Mouse (Mus musculus) erythroblast, embryonic 14.5 days (primary cell): Measurements from ENCODE around the gene Clec3a. TPM values are rescaled to one million over a fixed set of nuclear protein-coding genes. Genes with fewer than 3 reads are reported as not detected.

Experiments
- H3K27me3 ChIP-seq: 2 replicates; pipeline ENCODE4 v1.6.1; 2012; ENCODE audit warnings: inconsistent platforms; ENCODE audit not compliant: control insufficient read depth
- H3K36me3 ChIP-seq: 2 replicates; pipeline ENCODE4 v1.6.1; 2012; ENCODE audit warnings: mild to moderate bottlenecking, inconsistent platforms; ENCODE audit not compliant: control insufficient read depth
- H3K4me1 ChIP-seq: 2 replicates; pipeline ENCODE4 v1.6.1; 2012; ENCODE audit warnings: inconsistent platforms; ENCODE audit not compliant: control insufficient read depth
- H3K4me3 ChIP-seq: replicated peaks from 2 replicates; pipeline ENCODE3; 2012; ENCODE audit warnings: moderate library complexity, mild to moderate bottlenecking, inconsistent platforms
- H3K9me3 ChIP-seq: 2 replicates; pipeline ENCODE4 v1.6.1; 2012; ENCODE audit warnings: low read length, inconsistent platforms, mixed read lengths; ENCODE audit not compliant: control insufficient read depth
- GATA1 ChIP-seq: IDR thresholded peaks from 2 replicates; pipeline ENCODE4 v1.6.1; 2012; ENCODE audit warnings: low read length, inconsistent platforms, mixed read lengths
- TAL1 ChIP-seq: IDR thresholded peaks from 3 replicates; pipeline ENCODE4 v1.6.1; 2012; ENCODE audit warnings: low read length, inconsistent platforms, mixed read lengths
- polyA plus RNA-seq: library from polyadenylated mRNA; stranded (reverse); fragments of >175 nt; gene quantifications from 2 replicates; pipeline ENCODE4 v1.2.3, GENCODE M21; 2012

Clec3a gene
- polyA plus RNA-seq, 1 experiment: not detected

GRCm38 (mm10) chr8:114411421-114411820, 6.5 kb upstream of the Clec3a start:
- no peaks in the 10 kb centered on the region for H3K9me3 ChIP-seq
- TF ChIP-seq GATA1 (no peak), TAL1 (no peak)
- no peaks in the 10 kb centered on the region for H3K27me3 ChIP-seq
- H3K36me3 ChIP-seq: no peaks in the 10 kb centered on the region
- no peaks in the 10 kb centered on the region for H3K4me1 ChIP-seq
- no peak overlapping the region for H3K4me3 ChIP-seq

GRCm38 (mm10) chr8:114418486-114418885, 600 bp downstream of the Clec3a start:
- Histone ChIP-seq H3K27me3 (no peaks in the 10 kb centered on the region), H3K4me3 (no peak overlapping the region), H3K36me3 (no peaks in the 10 kb centered on the region), H3K4me1 (no peaks in the 10 kb centered on the region), H3K9me3 (no peaks in the 10 kb centered on the region)
- TF ChIP-seq GATA1: no peak
- no peak for TF ChIP-seq TAL1

- H3K36me3 ChIP-seq: no peaks in the 10 kb centered on the region
- H3K9me3 ChIP-seq: no peaks in the 10 kb centered on the region
- H3K4me3 ChIP-seq: no peak overlapping the region
- TF ChIP-seq TAL1 (no peak), GATA1 (no peak)
- no peaks in the 10 kb centered on the region for H3K27me3 ChIP-seq
- no peaks in the 10 kb centered on the region for H3K4me1 ChIP-seq
Observed at GRCm38 (mm10) chr8:114418904-114419303, 1.0 kb downstream of the Clec3a start.

- TF ChIP-seq TAL1 (no peak), GATA1 (no peak)
- Histone ChIP-seq H3K27me3 (no peaks in the 10 kb centered on the region), H3K36me3 (no peaks in the 10 kb centered on the region), H3K9me3 (no peaks in the 10 kb centered on the region), H3K4me3 (no peak overlapping the region), H3K4me1 (no peaks in the 10 kb centered on the region)
Observed at GRCm38 (mm10) chr8:114421544-114421943, 3.7 kb downstream of the Clec3a start.

GRCm38 (mm10) chr8:114438236-114438635, 20.4 kb downstream of the Clec3a start:
- no peaks in the 10 kb centered on the region for H3K27me3 ChIP-seq
- peaks cover 26% of the 10 kb centered on the region for H3K4me1 ChIP-seq
- H3K4me3 ChIP-seq: no peak overlapping the region
- no peak for TF ChIP-seq TAL1
- TF ChIP-seq GATA1: no peak
- no peaks in the 10 kb centered on the region for H3K9me3 ChIP-seq
- H3K36me3 ChIP-seq: no peaks in the 10 kb centered on the region

- Histone ChIP-seq H3K9me3 (no peaks in the 10 kb centered on the region), H3K4me1 (peaks cover 26% of the 10 kb centered on the region), H3K36me3 (0 out of 2 replicates have a peak, but pooled peaks cover 4% of the 10 kb centered on the region), H3K4me3 (peak within 1 kb of the TSS; percentile 84), H3K27me3 (no peaks in the 10 kb centered on the region)
- TF ChIP-seq TAL1: no peak
- TF ChIP-seq GATA1: no peak
Observed at GRCm38 (mm10) chr8:114439334-114440204, 21.7 kb downstream of the Clec3a start, which contains the start of gene Wwox. Gene Wwox (plus strand): TSS chr8:114439655.

- Histone ChIP-seq H3K9me3 (no peaks in the 10 kb centered on the region), H3K4me3 (peak overlapping the region; percentile 84), H3K36me3 (peaks cover 6% of the 10 kb centered on the region), H3K27me3 (no peaks in the 10 kb centered on the region), H3K4me1 (peaks cover 26% of the 10 kb centered on the region)
- TF ChIP-seq GATA1 (no peak), TAL1 (no peak)
Observed at GRCm38 (mm10) chr8:114440205-114440589, 22.3 kb downstream of the Clec3a start.

- Histone ChIP-seq H3K9me3 (no peaks in the 10 kb centered on the region), H3K27me3 (no peaks in the 10 kb centered on the region), H3K4me1 (peaks cover 26% of the 10 kb centered on the region), H3K36me3 (peaks cover 9% of the 10 kb centered on the region), H3K4me3 (no peak overlapping the region)
- TF ChIP-seq GATA1: no peak
- TF ChIP-seq TAL1: no peak
Observed at GRCm38 (mm10) chr8:114441616-114442015, 23.7 kb downstream of the Clec3a start.

GRCm38 (mm10) chr8:114446884-114447283, 29.0 kb downstream of the Clec3a start:
- no peaks in the 10 kb centered on the region for H3K9me3 ChIP-seq
- peaks cover 3% of the 10 kb centered on the region for H3K4me1 ChIP-seq
- no peak overlapping the region for H3K4me3 ChIP-seq
- TF ChIP-seq GATA1 (no peak), TAL1 (no peak)
- peaks cover 43% of the 10 kb centered on the region for H3K36me3 ChIP-seq
- H3K27me3 ChIP-seq: no peaks in the 10 kb centered on the region
